7 mouse cellular contexts compared by ENCODE assay signal in genomic region chr12:111668457-111668912, GRCm38 (mm10). TPM values are rescaled to one million over a fixed set of nuclear protein-coding genes. Genes with fewer than 3 reads are reported as not detected.
DNase-seq lines count a peak whose midpoint lies in the region; ATAC-seq and TF ChIP-seq lines count a peak whose summit lies in the region.

No protein-coding gene starts in this region.

- TF ChIP-seq POLR2A in small intestine, adult 2 months (IDR thresholded peaks at IDR 0.05; ENCODE audit: low read depth, low read length), result no peak

- peak overlapping the region; percentile 63 for H3K27ac ChIP-seq in intestine, postnatal 0 days (ENCODE audit: low read depth, low read length)
- peak overlapping the region; percentile 92 for H3K27ac ChIP-seq in midbrain, embryonic 12.5 days (replicated peaks)
- H3K27ac ChIP-seq in small intestine, adult 2 months (ENCODE audit: insufficient read depth, low read depth, low read length), result peak overlapping the region; percentile 68

- H3K9ac ChIP-seq in intestine, postnatal 0 days (ENCODE audit: low read depth, low read length), result no peak overlapping the region
- H3K9ac ChIP-seq in midbrain, embryonic 12.5 days (replicated peaks), result peak overlapping the region; percentile 94

- ATAC-seq in intestine, postnatal 0 days, result peak; percentile 61
- ATAC-seq in midbrain, embryonic 12.5 days (ENCODE audit: low FRiP score, low read depth), result peak; percentile 32

- peaks cover 4% of the 10 kb centered on the region for H3K4me1 ChIP-seq in intestine, postnatal 0 days (replicated peaks; ENCODE audit: control insufficient read depth, insufficient read depth, low read length)
- peaks cover 48% of the 10 kb centered on the region for H3K4me1 ChIP-seq in midbrain, embryonic 12.5 days
- peaks cover 23% of the 10 kb centered on the region for H3K4me1 ChIP-seq in small intestine, adult 2 months (ENCODE audit: control insufficient read depth, insufficient read depth, insufficient read length, low read length)

- no peak overlapping the region for H3K4me3 ChIP-seq in intestine, postnatal 0 days (ENCODE audit: low read depth, low read length)
- H3K4me3 ChIP-seq in midbrain, embryonic 12.5 days, result peak overlapping the region; percentile 93
- peak overlapping the region; percentile 20; the same call in 1 of the 2 replicates for H3K4me3 ChIP-seq in small intestine, adult 2 months (ENCODE audit: low read depth, low read length)

- peak; percentile 93 for DNase-seq in adrenal gland, adult 2 months
- DNase-seq in embryo, embryonic 11.5 days (ENCODE audit: low read depth, low spot score), result peak; percentile 91
- DNase-seq in gastrocnemius, postnatal 4 days (ENCODE audit: low spot score in 2 of 2), result peak; percentile 96 to 98
- DNase-seq in left cerebral cortex, postnatal 4 days, result peak; percentile 98

- H3K4me2 ChIP-seq in intestine, postnatal 0 days (replicated peaks; ENCODE audit: low read depth), result peak overlapping the region; percentile 84
- peak overlapping the region; percentile 96 for H3K4me2 ChIP-seq in midbrain, embryonic 12.5 days (replicated peaks)

- no peaks in the 10 kb centered on the region for H3K27me3 ChIP-seq in intestine, postnatal 0 days (replicated peaks; ENCODE audit: control insufficient read depth, insufficient read depth, low read length)
- H3K27me3 ChIP-seq in midbrain, embryonic 12.5 days, result peaks cover 6% of the 10 kb centered on the region
- no peaks in the 10 kb centered on the region for H3K27me3 ChIP-seq in small intestine, adult 2 months (ENCODE audit: control insufficient read depth, insufficient read depth, low read length)

- intact Hi-C loops in left cerebral cortex, postnatal 4 days (cut with DNase I), result loop anchor here (5.0 kb wide), 2 partner anchors 34 to 64 kb away; no protein-coding TSS in a partner anchor

- H3K36me3 ChIP-seq in intestine, postnatal 0 days (ENCODE audit: control insufficient read depth, insufficient read depth), result 0 out of 2 replicates have a peak, but pooled peaks cover 9% of the 10 kb centered on the region
- H3K36me3 ChIP-seq in midbrain, embryonic 12.5 days, result peaks cover 31% of the 10 kb centered on the region
- peaks cover 7% of the 10 kb centered on the region; the same call in 1 of the 2 replicates for H3K36me3 ChIP-seq in small intestine, adult 2 months (ENCODE audit: control insufficient read depth, insufficient read depth, low read length)

- WGBS in intestine, postnatal 0 days, result 15% methylated on average over 8 of the region's 8 CpGs
- 0% methylated on average over 8 of the region's 8 CpGs for WGBS in midbrain, embryonic 12.5 days
- WGBS in small intestine, adult 2 months, result 27% methylated on average over 8 of the region's 8 CpGs

- no peaks in the 10 kb centered on the region for H3K9me3 ChIP-seq in intestine, postnatal 0 days (ENCODE audit: control insufficient read depth)
- H3K9me3 ChIP-seq in midbrain, embryonic 12.5 days, result no peaks in the 10 kb centered on the region

- TF ChIP-seq CTCF in intestine, postnatal 0 days (IDR thresholded peaks at IDR 0.05; ENCODE audit: low read depth), result peak; percentile 99
- peak; percentile 98 for TF ChIP-seq CTCF in small intestine, adult 2 months (IDR thresholded peaks at IDR 0.05; ENCODE audit: extremely low read depth, insufficient read length, insufficient replicate concordance, low read depth, low read length)

RNA-seq across cellular contexts. Expression of gene Ckb, which starts 3.7 kb away (rescaled TPM):
- 10 to 100 TPM; 30.9 to 96.5 TPM for total RNA-seq in adrenal gland, adult 2 months (2021)
- polyA plus RNA-seq in adrenal gland, adult 2 months (2012; rRNA removed), result 192 and 265 TPM in 2 replicates
- 10 to 100 TPM; 48.6 to 61.8 TPM for total RNA-seq in gastrocnemius, postnatal 4 days (2021)
- polyA plus RNA-seq in intestine, postnatal 0 days (2015; fragmentation: Nextera tagmentation; extraction: Ambion mirVana), result 628 and 645 TPM in 2 replicates
- 100 to 1,000 TPM; 638 to 668 TPM for total RNA-seq in left cerebral cortex, postnatal 4 days (2021)
- polyA plus RNA-seq in midbrain, embryonic 12.5 days (2016; fragmentation: Nextera tagmentation; extraction: Ambion mirVana), result 2,376 and 2,635 TPM in 2 replicates
- polyA plus RNA-seq in small intestine, adult 2 months (2012; rRNA removed), result 599 and 1,328 TPM in 2 replicates

RNA-seq across cellular contexts. Expression of gene Trmt61a, which starts 9.4 kb away (rescaled TPM):
- 10 to 100 TPM; 13.7 to 15.8 TPM for total RNA-seq in adrenal gland, adult 2 months (2021)
- polyA plus RNA-seq in adrenal gland, adult 2 months (2012; rRNA removed), result 74.9 and 79.6 TPM in 2 replicates
- 1 to 10 TPM; 7.3 to 7.9 TPM for total RNA-seq in gastrocnemius, postnatal 4 days (2021)
- 5.6 TPM in 2 replicates for polyA plus RNA-seq in intestine, postnatal 0 days (2015; fragmentation: Nextera tagmentation; extraction: Ambion mirVana)
- 10 to 100 TPM; 21.3 to 22.0 TPM for total RNA-seq in left cerebral cortex, postnatal 4 days (2021)
- 11.8 and 13.2 TPM in 2 replicates for polyA plus RNA-seq in midbrain, embryonic 12.5 days (2016; fragmentation: Nextera tagmentation; extraction: Ambion mirVana)
- 24.9 and 33.6 TPM in 2 replicates for polyA plus RNA-seq in small intestine, adult 2 months (2012; rRNA removed)

RNA-seq across cellular contexts. Expression of gene Bag5, which starts 44.6 kb away (rescaled TPM):
- total RNA-seq in adrenal gland, adult 2 months (2021), result 10 to 100 TPM; 32.5 to 37.7 TPM
- polyA plus RNA-seq in adrenal gland, adult 2 months (2012; rRNA removed), result 8.0 and 12.0 TPM in 2 replicates
- total RNA-seq in gastrocnemius, postnatal 4 days (2021), result 10 to 100 TPM; 27.5 to 32.1 TPM
- 29.6 and 32.1 TPM in 2 replicates for polyA plus RNA-seq in intestine, postnatal 0 days (2015; fragmentation: Nextera tagmentation; extraction: Ambion mirVana)
- 10 to 100 TPM; 42.0 to 43.6 TPM for total RNA-seq in left cerebral cortex, postnatal 4 days (2021)
- polyA plus RNA-seq in midbrain, embryonic 12.5 days (2016; fragmentation: Nextera tagmentation; extraction: Ambion mirVana), result 62.0 and 64.0 TPM in 2 replicates
- polyA plus RNA-seq in small intestine, adult 2 months (2012; rRNA removed), result 3.4 and 5.5 TPM in 2 replicates

RNA-seq across cellular contexts. Expression of gene Apopt1, which starts 44.6 kb away (rescaled TPM):
- total RNA-seq in adrenal gland, adult 2 months (2021), result 10 to 100 TPM; 67.7 to 70.0 TPM
- polyA plus RNA-seq in adrenal gland, adult 2 months (2012; rRNA removed), result 191 and 279 TPM in 2 replicates
- total RNA-seq in gastrocnemius, postnatal 4 days (2021), result 10 to 100 TPM; 36.1 to 40.1 TPM
- polyA plus RNA-seq in intestine, postnatal 0 days (2015; fragmentation: Nextera tagmentation; extraction: Ambion mirVana), result 42.6 and 44.8 TPM in 2 replicates
- total RNA-seq in left cerebral cortex, postnatal 4 days (2021), result 10 to 100 TPM; 27.0 to 33.0 TPM
- 52.3 and 57.8 TPM in 2 replicates for polyA plus RNA-seq in midbrain, embryonic 12.5 days (2016; fragmentation: Nextera tagmentation; extraction: Ambion mirVana)
- 12.1 and 16.7 TPM in 2 replicates for polyA plus RNA-seq in small intestine, adult 2 months (2012; rRNA removed)
